Mouse (Mus musculus): ENCODE results near the gene Capn3. TPM values are rescaled to one million over a fixed set of nuclear protein-coding genes. Genes with fewer than 3 reads are reported as not detected.

The Capn3 gene
- polyA plus RNA-seq, 1 experiment: 1.8 TPM

GRCm38 (mm10) chr2:120460216-120460615 is 4.4 kb downstream of the Capn3 start:
- no peak overlapping the region for H3K4me3 ChIP-seq (ENCODE audit: insufficient read depth, poor library complexity, severe bottlenecking)
- no peaks in the 10 kb centered on the region for H3K27me3 ChIP-seq (ENCODE audit: control insufficient read depth, insufficient read depth, insufficient read length)
- H3K79me3 ChIP-seq (ENCODE audit: low read depth): no peaks in the 10 kb centered on the region

GRCm38 (mm10) chr2:120463328-120463727 is 7.5 kb downstream of the Capn3 start:
- H3K4me3 ChIP-seq (ENCODE audit: insufficient read depth, poor library complexity, severe bottlenecking): no peak overlapping the region
- H3ac ChIP-seq (ENCODE audit: control insufficient read depth, insufficient read length, low read depth): no peak overlapping the region
- no peaks in the 10 kb centered on the region for H3K79me3 ChIP-seq (ENCODE audit: low read depth)
- H3K36me3 ChIP-seq (ENCODE audit: control insufficient read depth, insufficient read depth): no peaks in the 10 kb centered on the region
- TF ChIP-seq MYOD1 (IDR thresholded peaks at IDR 0.05; ENCODE audit: control insufficient read depth, insufficient read length, low read depth) (no peak), MAX (IDR thresholded peaks at IDR 0.05) (no peak), CEBPB (IDR thresholded peaks at IDR 0.05; ENCODE audit: low read depth) (no peak), FOSL1 (IDR thresholded peaks at IDR 0.05; ENCODE audit: insufficient read depth, low read length, poor library complexity, severe bottlenecking) (no peak), MYOG (IDR thresholded peaks at IDR 0.05; ENCODE audit: control insufficient read depth, extremely low read depth, insufficient read length) (no peak), USF1 (IDR thresholded peaks at IDR 0.05; ENCODE audit: low read depth) (no peak), CTCF (IDR thresholded peaks at IDR 0.05; ENCODE audit: control insufficient read depth, insufficient read depth, insufficient read length) (no peak)
- H3K27me3 ChIP-seq (ENCODE audit: control insufficient read depth, insufficient read depth, insufficient read length): no peaks in the 10 kb centered on the region
- no peaks in the 10 kb centered on the region for H3K79me2 ChIP-seq (ENCODE audit: control insufficient read depth, insufficient read depth)

More at GRCm38 (mm10) chr2:120460216-120460615, 4.4 kb downstream of the Capn3 start:
- Histone ChIP-seq H3ac (ENCODE audit: control insufficient read depth, insufficient read length, low read depth) (no peak overlapping the region), H3K79me2 (ENCODE audit: control insufficient read depth, insufficient read depth) (no peaks in the 10 kb centered on the region), H3K36me3 (ENCODE audit: control insufficient read depth, insufficient read depth) (no peaks in the 10 kb centered on the region)
- TF ChIP-seq CEBPB (IDR thresholded peaks at IDR 0.05; ENCODE audit: low read depth): no peak
- TF ChIP-seq USF1 (IDR thresholded peaks at IDR 0.05; ENCODE audit: low read depth): no peak
- TF ChIP-seq MYOD1 (IDR thresholded peaks at IDR 0.05; ENCODE audit: control insufficient read depth, insufficient read length, low read depth): no peak
- no peak for TF ChIP-seq FOSL1 (IDR thresholded peaks at IDR 0.05; ENCODE audit: insufficient read depth, low read length, poor library complexity, severe bottlenecking)
- TF ChIP-seq MYOG (IDR thresholded peaks at IDR 0.05; ENCODE audit: control insufficient read depth, extremely low read depth, insufficient read length): no peak
- no peak for TF ChIP-seq MAX (IDR thresholded peaks at IDR 0.05)
- no peak for TF ChIP-seq CTCF (IDR thresholded peaks at IDR 0.05; ENCODE audit: control insufficient read depth, insufficient read depth, insufficient read length)

- Histone ChIP-seq H3K36me3 (ENCODE audit: control insufficient read depth, insufficient read depth) (no peaks in the 10 kb centered on the region), H3K27me3 (ENCODE audit: control insufficient read depth, insufficient read depth, insufficient read length) (no peaks in the 10 kb centered on the region), H3ac (ENCODE audit: control insufficient read depth, insufficient read length, low read depth) (no peak overlapping the region), H3K4me3 (ENCODE audit: insufficient read depth, poor library complexity, severe bottlenecking) (no peak overlapping the region), H3K79me3 (ENCODE audit: low read depth) (no peaks in the 10 kb centered on the region), H3K79me2 (ENCODE audit: control insufficient read depth, insufficient read depth) (no peaks in the 10 kb centered on the region)
- TF ChIP-seq MYOD1 (IDR thresholded peaks at IDR 0.05; ENCODE audit: control insufficient read depth, insufficient read length, low read depth): no peak
- TF ChIP-seq MYOG (IDR thresholded peaks at IDR 0.05; ENCODE audit: control insufficient read depth, extremely low read depth, insufficient read length): no peak
- TF ChIP-seq CEBPB (IDR thresholded peaks at IDR 0.05; ENCODE audit: low read depth): no peak
Measured at GRCm38 (mm10) chr2:120464091-120464490, 8.3 kb downstream of the Capn3 start.

GRCm38 (mm10) chr2:120464732-120465396 is 9.0 kb downstream of the Capn3 start:
- H3K79me2 ChIP-seq (ENCODE audit: control insufficient read depth, insufficient read depth): no peaks in the 10 kb centered on the region
- H3K36me3 ChIP-seq (ENCODE audit: control insufficient read depth, insufficient read depth): no peaks in the 10 kb centered on the region
- H3K27me3 ChIP-seq (ENCODE audit: control insufficient read depth, insufficient read depth, insufficient read length): no peaks in the 10 kb centered on the region
- no peaks in the 10 kb centered on the region for H3K79me3 ChIP-seq (ENCODE audit: low read depth)
- H3ac ChIP-seq (ENCODE audit: control insufficient read depth, insufficient read length, low read depth): no peak overlapping the region
- H3K4me3 ChIP-seq (ENCODE audit: insufficient read depth, poor library complexity, severe bottlenecking): no peak overlapping the region
- TF ChIP-seq FOSL1 (IDR thresholded peaks at IDR 0.05; ENCODE audit: insufficient read depth, low read length, poor library complexity, severe bottlenecking) (no peak), MYOD1 (IDR thresholded peaks at IDR 0.05; ENCODE audit: control insufficient read depth, insufficient read length, low read depth) (no peak), CEBPB (IDR thresholded peaks at IDR 0.05; ENCODE audit: low read depth) (no peak), CTCF (IDR thresholded peaks at IDR 0.05; ENCODE audit: control insufficient read depth, insufficient read depth, insufficient read length) (no peak), USF1 (IDR thresholded peaks at IDR 0.05; ENCODE audit: low read depth) (no peak), MYOG (IDR thresholded peaks at IDR 0.05; ENCODE audit: control insufficient read depth, extremely low read depth, insufficient read length) (no peak), MAX (IDR thresholded peaks at IDR 0.05) (no peak)

- Histone ChIP-seq H3K27me3 (ENCODE audit: control insufficient read depth, insufficient read depth, insufficient read length) (no peaks in the 10 kb centered on the region), H3ac (ENCODE audit: control insufficient read depth, insufficient read length, low read depth) (no peak overlapping the region), H3K4me3 (ENCODE audit: insufficient read depth, poor library complexity, severe bottlenecking) (no peak overlapping the region), H3K79me2 (ENCODE audit: control insufficient read depth, insufficient read depth) (no peaks in the 10 kb centered on the region), H3K36me3 (ENCODE audit: control insufficient read depth, insufficient read depth) (no peaks in the 10 kb centered on the region), H3K79me3 (ENCODE audit: low read depth) (no peaks in the 10 kb centered on the region)
- TF ChIP-seq FOSL1 (IDR thresholded peaks at IDR 0.05; ENCODE audit: insufficient read depth, low read length, poor library complexity, severe bottlenecking): no peak
- TF ChIP-seq USF1 (IDR thresholded peaks at IDR 0.05; ENCODE audit: low read depth): no peak
Measured at GRCm38 (mm10) chr2:120465397-120465785, 9.6 kb downstream of the Capn3 start.

- Histone ChIP-seq H3ac (ENCODE audit: control insufficient read depth, insufficient read length, low read depth) (no peak overlapping the region), H3K27me3 (ENCODE audit: control insufficient read depth, insufficient read depth, insufficient read length) (no peaks in the 10 kb centered on the region), H3K79me3 (ENCODE audit: low read depth) (no peaks in the 10 kb centered on the region), H3K4me3 (ENCODE audit: insufficient read depth, poor library complexity, severe bottlenecking) (no peak overlapping the region), H3K79me2 (ENCODE audit: control insufficient read depth, insufficient read depth) (no peaks in the 10 kb centered on the region), H3K36me3 (ENCODE audit: control insufficient read depth, insufficient read depth) (no peaks in the 10 kb centered on the region)
- no peak for TF ChIP-seq MYOD1 (IDR thresholded peaks at IDR 0.05; ENCODE audit: control insufficient read depth, insufficient read length, low read depth)
- no peak for TF ChIP-seq MYOG (IDR thresholded peaks at IDR 0.05; ENCODE audit: control insufficient read depth, extremely low read depth, insufficient read length)
- TF ChIP-seq MAX (IDR thresholded peaks at IDR 0.05): no peak
- no peak for TF ChIP-seq CTCF (IDR thresholded peaks at IDR 0.05; ENCODE audit: control insufficient read depth, insufficient read depth, insufficient read length)
- no peak for TF ChIP-seq CEBPB (IDR thresholded peaks at IDR 0.05; ENCODE audit: low read depth)
- no peak for TF ChIP-seq FOSL1 (IDR thresholded peaks at IDR 0.05; ENCODE audit: insufficient read depth, low read length, poor library complexity, severe bottlenecking)
- no peak for TF ChIP-seq USF1 (IDR thresholded peaks at IDR 0.05; ENCODE audit: low read depth)
Measured at GRCm38 (mm10) chr2:120468011-120468410, 12.2 kb downstream of the Capn3 start.

Data from C2C12 (cell line).